Mouse (Mus musculus) bone marrow macrophage, adult 2 months (primary cell): ENCODE results near the gene Phpt1. TPM values are rescaled to one million over a fixed set of nuclear protein-coding genes. Genes with fewer than 3 reads are reported as not detected.

Experiments used
- H3K27ac ChIP-seq: 2 replicates; pipeline ENCODE4 v1.5.1; 2012; ENCODE audit warnings: low read depth, low read length; ENCODE audit not compliant: insufficient read depth
- H3K4me1 ChIP-seq: 2 replicates; pipeline ENCODE4 v1.6.1; 2012; ENCODE audit warnings: low read length; ENCODE audit not compliant: control insufficient read depth, insufficient read depth
- H3K4me3 ChIP-seq: 2 replicates; pipeline ENCODE4 v1.5.1; 2012; ENCODE audit warnings: mild to moderate bottlenecking, low read length, moderate library complexity; ENCODE audit not compliant: insufficient read depth
- CTCF ChIP-seq: IDR thresholded peaks from 2 replicates; pipeline ENCODE4 v1.5.1; 2012; ENCODE audit warnings: low read depth, mild to moderate bottlenecking, low read length, moderate library complexity
- POLR2A ChIP-seq: IDR thresholded peaks from 2 replicates; pipeline ENCODE4 v1.6.1; 2012; ENCODE audit warnings: mild to moderate bottlenecking, low read depth, low read length, borderline replicate concordance
- polyA plus RNA-seq: library from polyadenylated mRNA; stranded (reverse); fragments of >200 nt; gene quantifications from 2 replicates; pipeline ENCODE4 v1.2.4, GENCODE M21; 2012; ENCODE audit not compliant: missing spikeins, insufficient read depth, insufficient read length

Phpt1 gene
- 20.0 and 23.0 TPM in 2 replicates for polyA plus RNA-seq

DNA sequence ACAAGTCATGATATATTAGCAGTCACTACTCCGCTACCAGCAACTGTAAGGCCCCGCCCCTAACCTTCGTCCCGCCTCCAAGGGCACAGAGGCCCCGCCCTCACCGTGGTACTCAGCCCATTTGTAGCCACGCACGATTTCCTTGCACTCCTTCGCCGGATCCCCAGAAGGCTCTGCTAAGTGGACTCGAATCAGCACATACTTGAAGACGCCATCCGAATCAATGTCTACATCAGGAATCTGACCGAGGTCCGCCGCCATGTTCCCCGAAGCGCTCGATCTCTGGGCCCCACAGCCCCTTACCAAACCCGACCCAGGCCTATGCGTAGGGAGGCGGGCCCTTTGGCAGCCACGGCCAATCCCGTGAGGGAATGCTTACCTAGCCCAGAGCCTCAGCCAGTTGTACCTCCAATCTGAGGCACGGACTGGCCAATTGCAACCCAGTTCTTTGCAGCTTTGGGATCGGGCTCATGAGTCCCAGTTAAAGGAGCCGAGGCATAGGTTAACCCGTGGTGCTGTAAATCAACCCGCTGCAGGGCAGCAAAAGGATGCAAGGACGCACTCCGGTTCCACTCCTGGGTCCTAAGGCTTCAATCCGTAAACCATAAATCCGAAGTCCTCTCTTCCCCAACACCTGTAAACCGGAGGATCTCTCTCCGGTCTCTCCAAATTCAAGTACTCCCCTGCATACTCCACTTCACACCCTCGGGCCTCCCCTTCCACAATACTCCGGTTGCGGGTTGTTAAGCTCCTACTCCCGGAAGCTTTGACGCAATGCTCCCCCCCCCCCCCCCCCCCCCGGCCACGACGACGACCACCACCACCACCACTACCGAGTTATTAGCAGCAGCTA lies at the start of gene Phpt1, which contains the start of gene Mamdc4:
Gene Phpt1, minus strand, starts transcription at position 646 of the 853 bp plus-strand sequence.
Gene Mamdc4, minus strand, starts transcription at position 267 of the 853 bp plus-strand sequence.
- H3K27ac ChIP-seq: peak within 1 kb of the TSS; percentile 60
- peak within 1 kb of the TSS; percentile 62 for H3K4me3 ChIP-seq
- TF ChIP-seq POLR2A (no peak), CTCF (no peak)
- peaks cover 13% of the 10 kb centered on the region for H3K4me1 ChIP-seq

DNA sequence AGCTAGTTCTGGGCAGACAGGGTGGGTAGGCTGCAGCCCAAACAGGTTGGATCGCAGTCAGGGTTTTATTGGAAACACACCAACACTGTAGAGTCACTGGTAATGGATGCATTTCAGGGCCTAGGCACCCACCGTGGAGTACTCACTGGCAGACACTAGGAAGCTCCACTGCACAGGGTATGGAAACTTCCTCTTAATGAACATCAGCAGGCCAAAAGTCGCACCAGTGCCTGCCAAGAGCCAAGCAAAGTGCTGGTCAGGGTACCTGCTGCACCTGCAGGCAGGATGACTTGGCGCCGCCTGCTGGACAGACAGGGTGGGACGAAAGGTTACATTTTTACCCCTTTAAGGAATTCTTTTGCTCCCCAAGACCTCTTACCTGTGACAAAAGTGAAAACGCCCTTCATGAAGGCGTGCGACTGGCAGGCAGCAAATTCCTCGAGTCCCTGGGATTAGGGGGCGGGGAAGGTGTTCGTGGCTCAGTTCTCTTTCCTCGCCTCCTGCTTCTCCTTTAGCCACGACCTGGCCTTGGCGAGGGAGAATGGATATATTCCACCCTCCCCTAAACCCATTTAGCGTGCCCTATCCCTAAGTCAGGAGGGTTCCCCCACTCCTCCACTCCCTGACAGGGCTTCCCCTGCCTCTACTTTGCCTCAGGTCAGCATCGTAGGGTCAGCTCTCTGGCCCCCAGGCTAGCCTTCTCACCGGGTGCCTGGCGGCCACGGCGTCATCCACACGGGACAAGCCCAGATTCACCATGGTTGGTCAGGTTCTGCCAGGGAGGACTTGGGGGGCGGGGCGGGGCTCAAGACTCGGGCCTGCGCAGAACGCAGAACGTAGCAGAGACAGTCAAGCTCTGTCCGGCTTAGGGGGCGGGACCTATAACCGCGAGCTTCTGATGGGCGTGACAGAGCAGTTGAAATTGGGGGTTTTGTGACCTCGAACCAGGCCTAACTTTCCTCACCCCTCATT lies 46.5 kb upstream of the Phpt1 start, which contains the start of gene Tmem141:
Gene Tmem141, minus strand, starts transcription at position 777 of the 972 bp plus-strand sequence.
- peaks cover 11% of the 10 kb centered on the region for H3K4me1 ChIP-seq
- TF ChIP-seq POLR2A: no peak
- peak; percentile 65 for TF ChIP-seq CTCF
- H3K4me3 ChIP-seq: peak within 1 kb of the TSS; percentile 74
- peak within 1 kb of the TSS; percentile 53 for H3K27ac ChIP-seq

GRCm38 (mm10) chr2:25620852-25621228 lies 45.8 kb upstream of the Phpt1 start:
- Histone ChIP-seq H3K27ac (peak overlapping the region; percentile 39; the same call in 1 of the 2 replicates), H3K4me3 (peak overlapping the region; percentile 74), H3K4me1 (peaks cover 11% of the 10 kb centered on the region)
- TF ChIP-seq POLR2A: no peak
- no peak for TF ChIP-seq CTCF

- Histone ChIP-seq H3K4me1 (peaks cover 11% of the 10 kb centered on the region), H3K27ac (no peak overlapping the region), H3K4me3 (peak overlapping the region; percentile 74; the same call in 1 of the 2 replicates)
- TF ChIP-seq POLR2A: no peak
- no peak for TF ChIP-seq CTCF
These were observed 45.4 kb upstream of the Phpt1 start for GRCm38 (mm10) chr2:25620386-25620785.

DNA sequence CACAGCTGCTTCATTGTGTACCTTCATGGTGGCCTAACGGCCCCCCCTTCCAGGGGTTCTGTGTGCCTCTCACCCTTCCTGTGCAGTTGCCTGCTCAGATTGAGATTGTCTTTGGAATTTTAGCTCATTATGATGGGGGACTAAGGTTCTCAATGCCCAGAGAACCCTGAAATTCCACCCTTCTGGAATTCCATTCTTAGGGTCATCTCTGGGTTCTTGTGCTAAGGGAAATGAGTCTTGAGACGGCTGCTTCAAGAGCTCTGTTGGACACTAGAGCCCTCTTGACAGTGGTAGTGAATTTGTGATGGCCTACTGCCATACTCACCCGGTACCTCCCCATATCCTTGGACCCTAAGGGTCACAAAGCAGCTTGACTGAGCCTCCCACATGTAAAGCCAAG lies 42.6 kb upstream of the Phpt1 start, which contains the start of gene Ccdc183:
Gene Ccdc183, minus strand, starts transcription at position 101 of the 400 bp plus-strand sequence.
- no peak within 1 kb of the TSS for H3K27ac ChIP-seq
- H3K4me3 ChIP-seq: no peak within 1 kb of the TSS
- peaks cover 11% of the 10 kb centered on the region for H3K4me1 ChIP-seq
- no peak for TF ChIP-seq CTCF
- TF ChIP-seq POLR2A: no peak

- H3K4me3 ChIP-seq: no peak overlapping the region
- H3K27ac ChIP-seq: no peak overlapping the region
- TF ChIP-seq POLR2A: no peak
- TF ChIP-seq CTCF: no peak
- peaks cover 11% of the 10 kb centered on the region for H3K4me1 ChIP-seq
These were observed 41.4 kb upstream of the Phpt1 start for GRCm38 (mm10) chr2:25616398-25616797.

GRCm38 (mm10) chr2:25608671-25609070 lies 33.6 kb upstream of the Phpt1 start:
- Histone ChIP-seq H3K4me3 (peak overlapping the region; percentile 90; the same call in 1 of the 2 replicates), H3K27ac (no peak overlapping the region), H3K4me1 (peaks cover 14% of the 10 kb centered on the region)
- TF ChIP-seq POLR2A: no peak
- TF ChIP-seq CTCF: no peak

DNA sequence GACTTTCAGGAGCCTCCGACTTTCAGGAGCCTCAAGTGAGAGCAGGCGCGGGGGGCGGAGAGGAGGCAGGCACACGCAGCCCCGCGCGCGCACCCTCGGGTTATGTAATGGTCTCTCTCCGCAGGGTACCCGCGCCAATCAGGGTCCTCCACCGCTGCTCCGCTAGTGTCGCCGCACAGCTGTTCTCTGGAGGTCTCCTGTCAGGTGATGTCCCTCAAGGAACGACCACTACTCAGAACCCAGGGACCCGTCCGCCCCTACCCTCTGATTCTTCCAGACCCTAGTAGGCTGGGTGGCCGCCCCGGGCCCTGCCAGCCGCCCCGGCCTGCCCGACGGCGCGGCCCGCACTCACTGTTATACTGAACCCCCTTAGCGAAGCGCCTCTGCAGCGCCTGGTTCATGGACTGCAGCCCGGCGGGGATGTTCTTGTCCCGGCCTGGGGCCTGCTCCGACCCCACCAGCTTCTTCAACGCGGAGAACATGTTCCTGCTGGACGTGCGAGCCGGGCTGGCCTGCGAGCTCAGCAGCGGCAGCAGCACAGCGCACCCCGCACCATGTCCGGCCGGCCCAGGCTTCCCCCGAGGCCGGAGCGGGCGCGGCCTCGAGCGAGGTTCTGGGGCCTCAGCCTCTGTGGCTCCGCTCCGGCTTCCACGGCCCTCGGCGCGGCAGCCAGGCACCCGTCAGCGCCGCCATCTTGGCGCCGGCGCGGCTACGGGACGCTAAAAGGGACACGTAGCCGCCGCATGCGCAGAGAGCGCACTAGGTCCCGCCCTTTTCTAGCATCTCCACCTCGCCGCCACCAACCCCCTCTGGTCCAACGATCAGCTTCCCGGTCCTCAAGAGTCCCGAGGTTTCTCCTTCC lies 33.0 kb upstream of the Phpt1 start, which contains the start of gene Rabl6:
Gene Rabl6, minus strand, starts transcription at position 761 of the 862 bp plus-strand sequence.
- Histone ChIP-seq H3K27ac (peak within 1 kb of the TSS; percentile 53), H3K4me3 (peak within 1 kb of the TSS; percentile 90), H3K4me1 (peaks cover 14% of the 10 kb centered on the region)
- TF ChIP-seq CTCF (no peak), POLR2A (no peak)
